Mouse (Mus musculus) telencephalon, adult 2 months (tissue): ENCODE results near the gene Vps35l.

Experiments used
- DNase-seq: peaks from one replicate; pipeline ENCODE4 v3.0.0-alpha.2; 2011; ENCODE audit warnings: low read depth, low spot score

Gene Vps35l

DNA sequence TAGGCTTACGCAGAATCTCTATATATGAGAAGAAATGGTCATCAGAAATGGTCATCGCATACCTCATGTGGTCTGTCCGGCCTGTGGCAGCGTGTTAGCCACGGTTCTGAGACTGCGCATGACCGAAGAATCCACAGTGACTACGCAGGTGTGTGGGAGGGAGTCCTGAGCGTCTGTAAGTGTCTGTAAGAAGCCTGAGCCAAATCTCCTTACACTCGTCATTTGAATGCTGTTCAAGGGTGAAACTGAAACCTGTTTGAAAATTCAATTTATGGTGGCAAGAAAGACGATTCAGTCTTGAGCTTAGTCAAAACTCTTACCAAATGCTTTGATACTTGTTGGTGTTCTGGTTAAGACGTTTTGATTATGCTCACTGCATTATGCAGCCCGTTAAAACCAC is 6.8 kb upstream of the Vps35l start:
- no peak for DNase-seq

DNA sequence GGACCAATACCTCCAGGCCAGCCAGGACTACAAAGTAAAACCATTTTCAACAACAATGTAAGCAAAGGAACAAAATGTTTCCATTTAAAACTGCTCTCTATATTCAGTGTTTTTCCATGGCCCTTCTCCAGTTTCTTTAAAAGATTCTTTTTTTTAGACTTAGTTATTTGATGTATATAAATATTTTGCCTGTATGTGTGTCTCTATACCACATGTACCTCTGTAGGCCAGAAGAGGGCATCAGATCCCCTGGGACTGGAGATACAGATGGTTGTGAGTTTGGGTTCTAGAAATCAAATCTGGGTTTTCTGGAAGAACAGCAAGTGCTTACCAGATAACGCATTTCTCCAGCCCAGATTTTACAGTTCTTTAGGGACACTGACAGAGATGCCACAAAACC is 1.3 kb upstream of the Vps35l start:
- DNase-seq: no peak

DNA sequence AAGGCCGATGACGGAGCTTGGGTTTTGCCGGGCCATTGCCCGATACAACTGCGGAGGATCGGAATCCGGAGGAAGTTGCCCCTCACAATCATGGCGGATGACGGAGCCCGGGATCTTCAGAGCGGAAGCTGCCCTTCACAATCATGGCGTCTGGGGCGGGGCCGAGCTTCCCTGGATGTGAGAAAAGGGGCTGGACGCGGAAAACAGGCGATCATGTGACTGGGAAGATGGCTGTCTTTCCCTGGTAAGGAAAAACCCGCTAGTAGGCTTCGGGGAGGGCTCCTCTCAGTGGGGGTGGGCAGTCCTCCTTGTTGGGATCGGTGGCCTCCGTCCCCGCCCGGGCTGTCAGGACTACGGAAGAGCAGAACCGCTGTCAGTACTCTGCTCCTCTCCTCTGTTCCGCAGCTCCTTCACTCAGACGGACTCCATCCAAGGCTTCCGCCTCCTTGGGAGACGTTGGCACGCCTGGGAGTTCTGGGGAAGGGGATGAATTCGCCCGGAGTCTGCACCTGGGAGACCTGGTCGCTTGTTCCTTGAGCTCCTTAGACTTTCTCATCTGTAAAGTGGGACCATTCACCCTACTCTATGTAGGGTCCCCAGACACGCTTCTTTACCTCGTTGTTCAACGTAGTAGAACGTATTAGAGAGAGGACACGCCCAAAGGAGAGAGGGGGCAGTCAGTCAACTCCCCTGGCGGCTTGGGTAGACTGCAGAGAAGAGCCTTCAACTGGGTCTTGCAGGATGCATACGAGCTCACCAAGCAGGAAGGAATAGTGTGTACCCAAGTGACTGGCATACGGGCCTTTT is 709 bp downstream of the Vps35l start:
- DNase-seq: peak; percentile 98

GRCm38 (mm10) chr7:118742278-118742677 is 2.3 kb downstream of the Vps35l start:
- DNase-seq: no peak

DNA sequence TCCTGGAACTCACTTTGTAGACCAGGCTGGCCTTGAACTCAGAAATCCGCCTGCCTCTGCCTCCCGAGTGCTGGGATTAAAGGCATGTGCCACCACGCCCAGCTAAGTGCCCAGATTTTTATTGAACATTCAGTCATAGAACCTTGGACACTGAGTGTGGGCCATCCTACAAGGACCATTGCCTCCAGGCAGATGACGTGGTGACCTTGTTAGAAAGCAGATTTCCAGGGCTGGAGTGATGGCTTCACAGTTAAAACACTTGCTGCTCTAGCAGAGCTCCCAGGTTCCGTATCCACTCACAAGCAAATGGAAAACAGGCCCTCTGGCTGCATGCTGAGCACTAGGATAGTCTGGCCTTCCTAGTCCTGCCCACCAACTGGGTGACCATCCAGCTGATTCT is 4.7 kb downstream of the Vps35l start:
- DNase-seq: no peak

DNA sequence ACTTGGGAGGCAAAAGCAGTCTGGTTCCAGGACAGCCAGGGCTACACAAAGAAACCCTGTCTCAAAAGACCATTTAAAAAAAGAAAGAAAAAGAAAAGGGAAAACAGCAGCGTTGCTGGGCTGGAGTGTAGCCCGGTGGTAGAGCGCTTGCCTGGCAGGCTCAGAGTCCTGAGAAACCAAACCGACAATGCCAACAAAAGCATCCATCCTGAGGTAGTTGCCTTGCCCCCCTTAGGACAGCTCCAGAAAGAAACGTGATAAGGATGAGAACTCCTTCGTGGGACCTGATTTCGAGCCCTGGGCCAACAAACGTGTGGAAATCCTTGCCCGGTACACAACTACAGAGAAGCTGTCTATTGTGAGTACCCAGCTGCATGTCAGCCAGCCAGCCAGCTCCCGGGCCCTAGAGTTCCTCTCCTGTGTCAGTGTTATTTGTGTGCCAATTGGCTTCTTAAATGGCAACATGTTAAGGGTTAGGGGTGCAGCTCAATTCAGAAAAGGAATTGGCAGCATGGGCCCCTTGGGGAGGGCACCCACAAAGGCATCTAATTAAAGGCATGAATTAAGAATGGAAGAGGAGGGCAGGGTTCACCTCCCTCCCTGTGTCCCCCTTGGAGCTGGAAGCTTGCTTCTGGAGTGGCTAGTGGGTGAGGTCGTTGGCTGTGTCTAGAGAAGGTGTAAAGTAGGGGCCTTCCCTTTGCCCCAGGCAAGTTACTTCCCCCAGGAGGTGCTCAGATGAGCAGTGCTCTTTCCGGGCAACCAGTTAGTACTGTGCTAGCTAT is 8.1 kb downstream of the Vps35l start:
- no peak for DNase-seq

- DNase-seq: no peak
Measured at GRCm38 (mm10) chr7:118749706-118750105, 9.7 kb downstream of the Vps35l start.

DNA sequence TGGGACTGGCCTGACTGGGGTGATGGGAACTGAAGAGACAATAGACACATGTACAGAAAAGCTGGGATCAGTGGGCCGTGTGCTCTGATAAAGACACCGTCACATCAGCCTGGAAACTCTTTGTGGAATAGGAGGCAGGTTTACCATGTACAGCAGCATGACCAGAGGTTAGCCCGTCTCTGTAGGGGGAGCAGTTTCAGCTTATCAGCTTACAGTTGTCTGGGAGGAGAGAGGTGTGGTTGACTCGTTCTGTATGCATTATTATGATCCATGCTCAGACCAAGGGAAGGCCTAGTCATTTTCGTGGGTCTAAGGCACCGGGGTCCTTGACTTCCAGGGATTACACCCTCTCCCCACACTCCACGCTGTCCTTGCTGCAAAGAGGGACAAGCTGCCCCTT is 11.6 kb downstream of the Vps35l start:
- DNase-seq: no peak

- no peak for DNase-seq
Measured at GRCm38 (mm10) chr7:118755756-118756155, 15.7 kb downstream of the Vps35l start.

- DNase-seq: no peak
Measured at GRCm38 (mm10) chr7:118756490-118757265, 16.7 kb downstream of the Vps35l start.

DNA sequence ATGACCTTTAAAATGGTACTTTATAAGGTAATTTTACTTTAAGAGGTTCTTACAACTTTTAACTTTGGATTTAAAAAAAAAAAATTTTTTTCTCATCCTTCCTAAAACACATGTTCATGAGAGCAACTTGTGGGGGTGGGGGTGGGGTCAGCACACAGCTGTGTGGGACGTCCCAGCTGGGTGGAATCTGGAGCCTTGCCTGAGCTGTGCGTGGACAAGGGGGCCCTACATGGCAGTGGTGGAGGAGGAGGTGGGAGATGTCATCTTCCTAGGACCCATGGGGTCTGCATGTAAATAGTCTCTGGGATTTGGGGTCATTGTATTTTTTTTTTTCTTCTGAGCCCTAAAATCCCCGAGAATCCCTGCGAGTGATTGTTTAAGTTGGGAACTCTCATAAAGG is 18.3 kb downstream of the Vps35l start:
- DNase-seq: no peak

DNA sequence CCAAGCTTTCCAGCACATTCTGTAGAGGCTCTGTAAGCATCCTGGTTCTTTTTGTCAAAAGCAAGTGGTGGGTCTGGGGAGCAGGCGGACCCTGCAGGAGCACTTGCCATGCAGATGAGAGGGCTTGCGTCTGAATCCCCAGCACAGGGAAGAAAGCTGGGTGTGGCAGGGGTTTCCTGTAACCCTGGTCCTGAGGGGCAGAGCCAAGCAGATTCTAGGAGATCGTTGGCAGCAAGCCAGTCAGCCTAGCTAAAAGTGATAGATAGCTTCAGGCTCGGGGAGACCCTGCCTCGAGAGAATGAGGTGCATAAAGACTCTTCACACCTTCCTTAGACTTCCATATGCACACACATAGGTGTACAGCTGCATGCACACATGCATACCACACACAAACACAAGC is 19.3 kb downstream of the Vps35l start:
- DNase-seq: no peak

- DNase-seq: no peak
Measured at GRCm38 (mm10) chr7:118763939-118764338, 23.9 kb downstream of the Vps35l start.

DNA sequence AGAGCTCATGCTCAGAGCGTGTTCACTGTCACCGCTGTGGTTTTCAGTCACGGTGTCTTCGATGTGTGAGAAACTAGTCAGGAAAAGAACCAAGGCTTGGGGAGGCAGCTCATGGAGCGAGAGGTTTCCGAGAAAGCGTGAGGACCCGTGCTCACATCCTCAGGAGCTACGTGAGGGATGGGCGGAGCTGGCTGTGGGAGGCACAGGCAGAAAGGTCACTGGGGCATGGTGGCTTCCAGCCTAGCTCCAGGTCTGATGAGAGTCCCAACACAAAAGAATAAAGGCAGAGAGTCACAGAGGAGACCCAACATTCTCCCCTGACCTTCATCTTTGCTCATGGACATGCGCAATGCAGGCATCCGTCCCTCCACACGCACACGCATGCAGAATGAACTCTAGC is 24.7 kb downstream of the Vps35l start:
- DNase-seq: no peak

GRCm38 (mm10) chr7:118765604-118766003 is 25.6 kb downstream of the Vps35l start:
- DNase-seq: no peak

DNA sequence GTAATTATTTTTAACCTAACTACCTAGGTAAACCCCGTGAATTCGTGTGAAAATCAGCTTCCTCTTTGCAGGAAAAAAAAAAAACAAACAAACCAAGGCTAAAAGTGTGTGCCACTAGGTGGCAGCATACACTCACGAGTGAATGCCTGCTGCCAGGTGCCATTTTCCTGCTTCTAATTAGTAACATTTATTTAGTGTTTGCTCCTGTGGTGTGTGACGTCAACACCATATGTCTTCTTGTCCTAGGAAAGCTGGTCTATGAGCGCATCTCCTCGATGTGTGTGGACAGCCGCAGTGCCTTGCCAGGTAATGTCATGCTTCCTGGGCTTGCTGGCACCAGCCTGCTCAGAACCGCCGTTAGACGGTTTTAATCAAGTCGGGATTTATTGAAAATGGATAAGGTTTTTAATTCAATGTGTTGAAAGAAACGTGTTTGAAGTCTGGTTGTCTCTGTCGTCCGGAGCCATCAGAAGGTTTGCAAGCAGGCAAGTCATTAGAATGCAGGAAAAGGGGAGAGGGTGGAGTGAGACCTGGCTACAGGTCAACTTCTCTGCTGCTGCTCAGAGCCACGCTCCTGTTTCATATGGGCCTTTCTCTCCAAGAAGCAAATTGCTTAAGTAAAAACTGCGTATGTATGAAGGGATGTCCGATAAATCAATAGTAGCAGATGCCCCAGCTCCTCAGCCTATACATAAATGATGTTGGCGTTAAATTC is 26.2 kb downstream of the Vps35l start:
- DNase-seq: peak; percentile 76

DNA sequence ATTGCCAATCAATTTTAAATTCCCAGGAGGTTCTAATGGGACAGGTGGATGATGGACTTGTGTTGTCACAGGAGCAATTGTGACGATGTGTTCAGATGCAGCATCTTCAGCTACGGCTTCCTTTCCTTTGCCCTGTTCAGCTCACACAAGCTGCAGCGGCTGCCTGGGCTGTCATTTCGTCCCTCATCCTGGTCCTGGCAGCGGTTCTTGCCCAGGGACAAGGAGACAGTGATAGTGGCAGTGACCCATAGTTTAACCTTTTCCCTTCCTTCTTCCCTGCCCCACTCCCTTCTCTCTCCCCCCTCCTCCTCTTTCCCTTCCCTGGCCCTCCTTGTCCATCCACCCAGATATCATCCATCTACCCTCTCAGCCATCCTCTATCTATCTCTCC is 26.8 kb downstream of the Vps35l start:
- no peak for DNase-seq

- no peak for DNase-seq
Measured at GRCm38 (mm10) chr7:118769208-118769607, 29.2 kb downstream of the Vps35l start.

- DNase-seq: no peak
Measured at GRCm38 (mm10) chr7:118769655-118770054, 29.6 kb downstream of the Vps35l start.

- no peak for DNase-seq
Measured at GRCm38 (mm10) chr7:118773027-118773426, 33.0 kb downstream of the Vps35l start.

- DNase-seq: no peak
Measured at GRCm38 (mm10) chr7:118775991-118776390, 36.0 kb downstream of the Vps35l start.

GRCm38 (mm10) chr7:118776491-118776890 is 36.5 kb downstream of the Vps35l start:
- no peak for DNase-seq
